Mouse (Mus musculus) Muller cell, postnatal 12 days (primary cell): ENCODE measurements around the gene Bst2.

Source experiments
- DNase-seq: peaks from one replicate; pipeline ENCODE4 v3.0.0-alpha.2; 2015; ENCODE audit errors: inconsistent ontology term

Gene Bst2

GRCm38 (mm10) chr8:71519037-71519825 lies 18.0 kb downstream of the Bst2 start:
- peak; percentile 73 for DNase-seq

DNA sequence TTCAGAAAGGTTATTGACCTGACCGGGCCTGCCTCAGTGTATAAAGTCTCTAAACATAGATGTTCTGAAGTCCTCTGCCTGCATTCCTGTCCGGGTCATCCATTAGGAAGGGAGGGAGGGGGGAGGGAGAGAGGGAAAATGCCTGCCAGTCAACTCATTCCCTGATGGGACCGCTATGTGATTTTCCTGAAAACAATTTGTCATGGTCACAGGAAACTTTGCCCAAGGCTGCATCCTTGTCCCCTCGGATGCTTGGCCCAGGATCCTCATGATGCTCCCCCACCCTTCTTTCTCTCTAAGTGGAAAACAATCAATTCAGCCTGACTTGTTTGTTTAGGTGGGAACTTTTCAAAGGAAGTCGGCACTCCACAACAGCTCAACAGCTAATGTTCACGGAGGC lies 20.5 kb downstream of the Bst2 start:
- DNase-seq: peak; percentile 76

- no peak for DNase-seq
Measured at GRCm38 (mm10) chr8:71515043-71515442, 22.2 kb downstream of the Bst2 start.

DNA sequence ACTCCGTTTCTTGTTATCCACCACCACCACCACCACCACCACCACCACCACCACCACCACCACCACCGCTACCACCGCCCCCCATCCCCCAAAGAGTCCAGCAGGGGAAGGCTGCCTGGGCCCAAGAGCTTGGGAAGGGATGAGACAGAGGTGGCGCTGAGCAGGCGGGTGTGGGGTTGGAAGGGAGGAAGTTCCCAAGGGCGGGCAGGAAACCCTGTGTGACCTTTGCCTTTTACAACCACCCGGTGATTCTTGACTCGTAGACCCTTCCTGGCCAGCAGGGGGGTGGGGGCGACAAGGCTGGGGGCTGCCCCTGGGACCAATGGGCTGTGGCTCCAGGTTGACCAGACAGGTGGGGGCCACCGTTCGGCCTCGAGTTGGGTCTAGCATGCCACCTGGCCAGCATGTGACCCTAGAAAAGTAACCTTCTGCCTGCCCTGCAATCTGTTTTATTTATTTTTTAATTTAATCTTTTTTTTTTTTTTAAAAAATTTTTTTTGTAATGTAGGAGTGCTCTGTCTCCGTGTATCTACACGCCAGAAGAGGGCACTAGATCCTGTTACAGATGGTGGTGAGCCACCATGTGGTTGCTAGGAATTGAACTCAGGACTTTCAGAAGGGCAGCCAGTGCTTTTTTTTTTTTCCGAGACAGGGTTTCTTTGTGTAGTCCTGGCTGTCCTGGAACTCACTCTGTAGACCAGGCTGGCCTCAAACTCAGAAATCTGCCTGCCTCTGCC lies 24.1 kb downstream of the Bst2 start:
- DNase-seq: no peak

- DNase-seq: no peak
Measured at GRCm38 (mm10) chr8:71511644-71512043, 25.6 kb downstream of the Bst2 start, which contains the start of gene Plvap. Gene Plvap, minus strand, starts transcription at chr8:71511752.

- no peak for DNase-seq
Measured at GRCm38 (mm10) chr8:71509316-71509715, 27.9 kb downstream of the Bst2 start.

DNA sequence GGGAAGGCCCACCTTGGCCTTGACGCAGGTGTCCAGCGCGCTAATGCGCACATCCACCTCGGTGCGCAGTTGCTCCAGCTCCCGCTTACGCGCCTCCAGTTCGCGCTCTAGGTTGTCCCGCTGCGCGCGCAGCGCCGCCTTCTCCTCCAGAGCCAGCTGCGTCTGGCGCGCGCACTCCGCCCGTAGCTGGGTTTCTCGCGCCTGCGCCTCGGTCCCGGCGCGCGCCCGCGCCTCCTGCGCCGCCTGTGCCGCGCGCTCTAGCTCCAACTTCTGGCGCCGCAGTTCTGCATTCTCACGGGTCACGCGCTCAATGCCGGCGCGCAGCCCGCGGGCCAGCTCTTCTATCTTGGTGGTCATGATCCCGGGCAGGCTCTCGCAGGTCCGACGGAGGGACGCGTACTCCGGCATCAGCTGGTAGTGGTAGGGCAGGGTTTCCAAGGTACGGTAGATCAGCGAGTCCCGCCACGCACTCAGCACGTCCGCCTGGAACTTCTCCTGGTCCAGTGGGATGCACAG lies 29.6 kb downstream of the Bst2 start:
- peak; percentile 92 for DNase-seq

DNA sequence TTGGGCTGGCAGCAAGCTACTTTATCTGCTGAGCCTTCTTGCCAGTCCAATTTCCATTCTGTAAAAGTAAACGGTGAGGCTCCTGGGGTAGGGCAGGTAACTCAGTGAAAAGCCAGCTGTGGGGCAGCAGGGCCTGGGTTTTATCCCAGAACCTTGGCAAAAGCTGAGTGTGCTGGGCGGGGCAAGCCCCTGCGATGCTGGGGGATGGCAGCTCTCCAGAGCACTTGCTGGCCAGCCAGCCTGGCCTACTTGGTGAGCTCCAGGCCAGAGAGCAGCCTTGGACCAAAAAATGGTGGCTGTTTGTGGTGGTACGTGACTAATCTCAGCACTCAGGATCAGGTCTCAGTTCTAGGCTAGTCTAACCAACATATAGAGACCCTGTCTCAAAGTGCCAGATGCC lies 31.3 kb downstream of the Bst2 start:
- DNase-seq: no peak

DNA sequence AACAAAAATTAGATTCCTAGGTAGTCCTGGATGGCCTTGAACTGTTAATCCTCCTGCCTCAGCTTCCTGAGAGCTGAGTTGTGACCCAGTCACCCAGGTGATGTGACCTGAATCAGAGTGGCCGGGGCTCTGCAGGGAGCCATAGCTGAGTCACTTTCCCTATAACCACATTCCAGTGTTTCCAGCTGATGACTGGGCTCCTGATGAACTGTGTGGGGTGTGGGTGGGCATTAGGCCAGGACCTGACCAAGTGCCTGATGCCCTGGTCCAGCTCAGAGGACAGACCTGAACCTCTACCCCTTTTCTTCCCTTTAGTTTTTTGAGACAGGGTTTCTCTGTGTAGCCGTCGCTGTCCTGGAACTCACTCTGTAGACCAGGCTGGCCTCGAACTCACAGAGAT lies 31.9 kb downstream of the Bst2 start:
- DNase-seq: peak; percentile 65

DNA sequence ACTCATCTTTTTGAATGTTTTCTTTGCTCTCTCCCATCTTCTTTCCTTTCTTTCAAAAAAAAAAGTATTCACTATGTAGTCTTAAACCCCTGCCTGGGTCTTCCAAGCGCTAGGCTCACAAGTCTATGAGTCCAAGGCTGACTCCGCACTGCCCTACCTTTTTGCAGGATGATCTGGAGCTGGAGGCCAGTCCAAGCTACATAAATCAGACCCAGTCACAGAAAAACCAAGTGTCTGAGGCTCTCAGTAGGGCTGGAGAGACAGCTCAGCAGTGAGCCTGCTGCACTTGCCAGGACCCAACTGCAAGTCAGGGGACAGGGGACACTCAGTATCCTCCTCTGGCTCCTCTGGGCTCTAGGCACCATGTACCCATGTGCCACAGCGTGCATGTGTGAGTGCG lies 32.9 kb downstream of the Bst2 start:
- no peak for DNase-seq

- no peak for DNase-seq
Measured at GRCm38 (mm10) chr8:71498816-71499690, 38.2 kb downstream of the Bst2 start.

- no peak for DNase-seq
Measured at GRCm38 (mm10) chr8:71497881-71498501, 39.3 kb downstream of the Bst2 start.

GRCm38 (mm10) chr8:71497077-71497645 lies 40.1 kb downstream of the Bst2 start:
- no peak for DNase-seq

- peak; percentile 98 for DNase-seq
Measured at GRCm38 (mm10) chr8:71496481-71496880, 40.8 kb downstream of the Bst2 start.

- DNase-seq: no peak
Measured at GRCm38 (mm10) chr8:71495811-71496210, 41.4 kb downstream of the Bst2 start.

DNA sequence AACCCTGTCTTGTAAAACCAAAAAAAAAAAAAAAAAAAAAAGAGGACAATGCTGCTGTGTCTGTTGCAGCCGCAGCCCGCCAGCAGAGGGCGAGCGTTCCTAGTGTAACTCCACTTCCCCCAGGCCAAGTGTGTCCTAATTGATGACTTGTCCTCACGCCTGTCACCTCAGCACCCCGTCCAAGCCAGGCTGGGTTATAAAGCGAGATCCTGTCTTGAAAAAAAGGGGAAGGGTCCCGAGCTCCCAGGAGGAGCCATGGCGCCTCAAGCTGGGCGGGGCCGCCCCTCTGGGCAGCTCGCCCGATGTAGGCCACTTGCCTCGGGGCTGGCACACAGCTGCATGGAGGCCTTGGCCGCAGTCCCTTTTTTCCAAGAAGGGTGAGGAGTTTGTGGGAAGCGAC lies 42.2 kb downstream of the Bst2 start:
- DNase-seq: peak; percentile 88

DNA sequence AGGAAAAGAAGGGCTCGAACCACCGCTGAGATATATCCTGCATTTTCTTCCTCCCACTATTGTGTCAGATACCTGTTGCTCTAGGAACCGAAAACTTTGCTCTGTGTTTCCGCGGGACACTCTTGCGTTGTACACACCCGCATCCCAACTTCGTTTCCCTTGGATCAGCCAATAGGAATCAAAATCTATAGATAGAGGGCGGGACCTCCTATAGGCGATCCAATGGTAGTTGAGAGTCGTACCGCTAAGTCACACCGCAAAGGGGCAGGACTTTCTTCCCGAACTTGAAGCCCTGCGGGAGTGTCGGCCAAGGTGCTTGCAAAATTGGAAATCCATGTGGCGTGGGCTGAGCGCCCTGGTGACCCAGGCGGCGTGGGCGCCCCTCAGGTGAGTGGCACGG lies 48.8 kb downstream of the Bst2 start:
- DNase-seq: peak; percentile 95

DNA sequence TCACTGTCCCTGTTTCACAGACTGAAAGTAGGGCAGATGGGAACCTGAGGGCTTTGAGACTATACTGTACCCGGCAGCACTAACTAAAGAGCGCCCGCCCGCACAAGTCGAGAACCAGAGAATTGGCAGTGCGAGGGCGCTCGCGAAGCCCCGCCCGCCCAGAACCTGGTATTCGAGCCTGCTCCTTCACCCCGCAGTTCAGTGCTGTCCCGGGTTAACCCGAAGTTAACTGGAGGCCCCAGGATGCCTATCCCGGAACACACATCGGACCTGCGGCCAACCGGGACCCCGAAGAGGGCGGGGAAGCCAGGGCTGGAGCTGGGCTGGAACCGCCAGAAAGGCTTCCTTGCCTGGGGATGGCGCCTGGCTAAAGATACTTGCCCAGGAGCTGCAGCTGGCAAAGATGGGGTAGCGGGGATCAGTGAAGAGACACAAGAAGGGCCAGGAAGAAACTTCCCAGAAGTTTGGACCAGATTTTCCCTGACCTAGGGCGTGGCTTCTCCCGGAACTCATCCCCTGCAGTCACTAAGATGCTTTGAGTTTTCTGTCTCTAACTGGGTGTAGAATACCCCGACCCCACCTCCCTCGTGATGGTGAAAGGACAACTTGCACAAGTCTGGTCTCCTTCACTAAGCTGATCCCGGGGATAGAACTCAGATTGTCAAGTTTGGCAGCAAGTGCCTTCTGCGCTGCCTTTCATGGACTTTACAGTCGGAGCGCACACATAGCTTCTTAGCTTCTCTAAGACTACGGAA lies 49.4 kb downstream of the Bst2 start, which contains the start of gene Gtpbp3:
Gene Gtpbp3, plus strand, starts transcription at position 413 of the 755 bp plus-strand sequence.
- peak; percentile 88 for DNase-seq

DNA sequence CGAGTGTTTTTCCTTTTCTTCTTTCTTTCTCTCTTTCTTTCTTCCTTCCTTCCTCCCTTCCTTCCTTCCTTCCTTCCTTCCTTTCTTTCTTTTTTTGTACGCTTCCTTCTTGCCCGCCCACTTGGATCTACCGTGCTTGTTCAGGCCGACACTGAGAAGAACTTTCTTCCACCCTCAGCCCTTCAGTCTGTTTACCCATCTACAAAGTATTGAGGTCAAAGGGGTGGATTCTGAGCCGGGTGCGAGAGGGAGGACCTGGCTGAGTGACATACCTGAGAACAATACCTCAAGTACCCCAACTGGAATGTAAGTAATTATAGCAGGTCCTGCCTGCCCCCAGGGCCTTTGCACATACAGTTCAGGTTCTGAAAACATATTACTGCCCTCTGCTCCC lies 51.1 kb downstream of the Bst2 start:
- no peak for DNase-seq
